Mouse (Mus musculus) heart, embryonic 10.5 days (tissue): ENCODE measurements at regions not wholly inside any gene's neighbourhood (a gene's known extent, or its start where the extent isn't known, plus 50 kb on each side); places are given as distances from the start of the nearest gene placed in this dataset.

Source experiments
- DNase-seq: peaks from one replicate; pipeline ENCODE4 v3.0.0-alpha.2; 2017; ENCODE audit warnings: low spot score
- H3K27ac ChIP-seq: fragments of 300-500 bp; sonication (generic); 2 replicates; pipeline ENCODE4 v1.5.1; 2016; ENCODE audit warnings: mild to moderate bottlenecking
- H3K27me3 ChIP-seq: fragments of 300-500 bp; sonication (generic); 2 replicates; pipeline ENCODE4 v1.6.1; 2016; ENCODE audit warnings: mild to moderate bottlenecking; ENCODE audit not compliant: poor library complexity, insufficient read depth, severe bottlenecking
- H3K36me3 ChIP-seq: fragments of 300-500 bp; sonication (generic); 2 replicates; pipeline ENCODE4 v1.6.1; 2016; ENCODE audit warnings: mild to moderate bottlenecking, moderate library complexity
- H3K4me1 ChIP-seq: fragments of 300-500 bp; sonication (generic); 2 replicates; pipeline ENCODE4 v1.6.1; 2016; ENCODE audit warnings: mild to moderate bottlenecking
- H3K4me3 ChIP-seq: fragments of 300-500 bp; sonication (generic); 2 replicates; pipeline ENCODE4 v1.5.1; 2016; ENCODE audit warnings: mild to moderate bottlenecking, moderate library complexity
- H3K9me3 ChIP-seq: fragments of 300-500 bp; sonication (generic); 2 replicates; pipeline ENCODE4 v1.6.1; 2016; ENCODE audit warnings: mild to moderate bottlenecking, moderate library complexity
- WGBS: fragments of 180-500 bp; shearing (Covaris S2); methylation state at CpG from one replicate; pipeline ENCODE4 v1.1.7; 2016; 5-methylcytosine and 5-hydroxymethylcytosine counted together

DNA sequence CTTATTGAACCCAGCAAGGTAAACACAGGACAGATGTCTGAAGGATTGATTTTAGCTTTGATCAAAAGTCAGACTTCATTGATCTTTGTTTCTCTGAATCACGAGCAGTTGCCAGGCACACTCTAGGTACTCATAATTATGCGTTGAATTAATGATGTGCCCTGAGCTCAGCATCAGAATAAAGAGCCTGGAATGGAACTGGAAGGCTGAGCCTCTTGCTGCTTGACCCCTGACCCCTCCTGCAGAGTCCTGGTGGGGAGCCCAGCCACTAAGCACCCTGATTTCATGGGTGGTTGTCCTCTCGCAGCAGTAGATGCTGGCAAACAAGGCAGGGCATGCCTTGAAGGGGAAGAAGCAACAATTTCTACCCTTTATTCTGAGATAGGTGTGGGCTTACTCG, 64.9 kb upstream of the Noct start:
- DNase-seq, result no peak

DNA sequence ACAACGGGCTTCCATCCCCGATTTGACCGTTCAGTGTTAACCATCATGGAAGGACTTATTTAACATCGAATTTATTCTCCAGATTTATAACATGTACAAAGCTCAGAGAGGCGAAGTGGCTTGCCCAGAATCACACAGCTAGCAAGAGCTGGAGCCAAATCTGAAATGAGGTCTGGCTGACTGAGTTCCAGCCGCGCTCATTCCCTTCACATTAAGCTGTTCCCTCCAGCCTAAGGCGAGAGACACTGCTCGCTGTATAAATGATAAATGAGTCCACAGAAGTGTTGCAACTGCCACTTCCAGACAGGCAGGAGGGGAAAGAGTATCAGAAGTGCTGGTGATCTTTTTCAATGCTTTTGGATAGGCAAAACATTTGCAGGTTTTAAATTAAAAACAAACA, 64.4 kb upstream of the Noct start:
- Histone ChIP-seq H3K4me1 (peaks cover 15% of the 10 kb centered on the region), H3K27me3 (no peaks in the 10 kb centered on the region), H3K4me3 (no peak overlapping the region), H3K9me3 (no peaks in the 10 kb centered on the region), H3K36me3 (no peaks in the 10 kb centered on the region), H3K27ac (no peak overlapping the region)
- no peak for DNase-seq
- 77% methylated on average over 9 of the region's 9 CpGs for WGBS

More for the DNA sequence above, 64.9 kb upstream of the Noct start:
- no peaks in the 10 kb centered on the region for H3K27me3 ChIP-seq
- no peaks in the 10 kb centered on the region for H3K36me3 ChIP-seq
- 62% methylated on average over 4 of the region's 4 CpGs for WGBS
- peaks cover 15% of the 10 kb centered on the region for H3K4me1 ChIP-seq
- no peak overlapping the region for H3K4me3 ChIP-seq
- H3K9me3 ChIP-seq, result no peaks in the 10 kb centered on the region
- no peak overlapping the region for H3K27ac ChIP-seq

DNA sequence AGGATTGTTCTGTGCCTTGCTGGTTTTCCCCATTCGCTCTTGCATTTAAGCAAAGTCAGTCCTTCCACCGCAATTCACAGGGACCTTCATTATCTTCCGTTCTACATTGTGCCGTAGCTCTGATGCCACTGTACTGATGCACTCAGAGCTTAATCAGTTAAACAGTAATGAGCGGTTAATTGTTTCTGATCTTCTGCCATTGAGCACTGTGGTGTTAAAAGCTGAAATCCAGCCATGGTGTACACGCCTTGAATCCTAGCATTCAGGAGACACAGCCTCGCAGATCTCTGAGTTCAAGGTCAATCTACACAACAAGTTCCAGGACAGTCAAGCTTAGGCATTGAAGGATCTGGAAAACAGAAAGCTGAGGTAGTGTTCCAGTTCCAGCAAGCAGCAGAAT, 63.6 kb upstream of the Noct start:
- no peak overlapping the region for H3K27ac ChIP-seq
- no peaks in the 10 kb centered on the region for H3K9me3 ChIP-seq
- H3K27me3 ChIP-seq, result no peaks in the 10 kb centered on the region
- no peak overlapping the region for H3K4me3 ChIP-seq
- 86% methylated on average over 7 of the region's 7 CpGs for WGBS
- H3K4me1 ChIP-seq, result peaks cover 15% of the 10 kb centered on the region
- DNase-seq, result no peak
- no peaks in the 10 kb centered on the region for H3K36me3 ChIP-seq

DNA sequence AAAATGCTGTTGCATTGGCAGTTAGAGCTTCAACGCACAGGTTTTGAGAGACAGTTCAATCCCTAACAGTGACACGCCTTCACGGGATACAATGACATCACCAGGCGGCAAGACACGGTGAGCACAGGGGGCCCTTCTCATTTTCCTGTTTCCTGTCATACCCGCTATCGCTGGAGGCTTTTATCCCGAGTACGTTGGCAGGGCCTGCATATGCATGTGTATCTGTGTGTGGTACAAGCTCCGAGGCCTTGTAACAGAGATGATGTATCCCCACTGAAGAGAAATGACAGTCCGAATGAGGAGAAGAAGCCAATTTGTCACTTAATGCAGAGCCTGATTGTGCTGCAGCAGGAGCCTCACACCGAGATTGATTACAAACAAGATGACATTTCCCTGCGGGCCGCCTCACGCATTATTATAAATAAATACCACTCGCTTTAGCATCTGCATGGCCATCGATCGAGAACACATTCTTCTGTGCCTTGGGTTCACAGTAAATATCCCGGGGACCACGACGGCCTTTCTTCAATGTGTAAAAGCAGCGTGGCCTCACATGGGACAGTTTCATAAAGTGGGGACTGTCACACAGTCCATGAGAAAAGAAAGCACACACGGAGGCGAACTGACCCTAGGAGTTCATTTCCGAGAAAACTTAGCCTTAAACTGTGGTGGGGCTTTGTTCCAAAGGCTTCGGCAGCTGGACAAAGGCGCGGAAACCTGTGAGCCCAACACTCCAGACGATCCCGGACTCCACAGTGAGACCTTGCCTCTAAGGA, 54.9 kb upstream of the Noct start:
- Histone ChIP-seq H3K9me3 (no peaks in the 10 kb centered on the region), H3K27me3 (no peaks in the 10 kb centered on the region), H3K27ac (no peak overlapping the region), H3K4me1 (no peaks in the 10 kb centered on the region), H3K4me3 (no peak overlapping the region), H3K36me3 (no peaks in the 10 kb centered on the region)
- no peak for DNase-seq
- WGBS, result 82% methylated on average over 30 of the region's 30 CpGs

DNA sequence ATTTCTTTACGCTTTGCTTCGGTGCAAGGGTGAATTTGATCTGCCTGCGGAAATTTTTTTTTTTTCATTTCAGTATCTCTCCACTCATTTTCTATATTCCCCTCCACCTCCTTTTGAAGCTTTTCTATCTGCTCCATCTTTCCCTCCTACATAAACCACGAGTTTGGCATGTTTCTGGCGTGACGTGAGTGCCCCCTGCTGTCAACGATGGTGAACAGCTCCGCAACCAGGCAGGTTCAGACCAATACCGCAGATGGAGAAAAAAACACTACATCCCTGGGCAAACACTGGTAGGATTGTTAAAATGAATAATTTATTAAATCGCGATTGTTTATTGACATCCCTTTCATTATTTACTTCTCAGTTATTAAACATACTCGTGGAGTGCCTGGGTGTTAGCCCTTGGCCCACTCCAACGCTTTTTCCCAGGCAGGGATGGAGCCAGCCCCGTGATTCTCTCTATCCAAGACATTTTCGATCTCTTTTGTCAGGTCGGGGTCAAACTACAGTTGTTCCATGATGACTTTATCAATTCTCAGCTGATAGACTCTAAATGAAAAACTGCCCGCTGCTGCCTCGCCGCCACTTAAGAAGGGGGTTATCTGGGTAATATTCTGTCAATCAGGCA, 53.9 kb upstream of the Noct start:
- no peaks in the 10 kb centered on the region for H3K9me3 ChIP-seq
- no peaks in the 10 kb centered on the region for H3K4me1 ChIP-seq
- 26% methylated on average over 19 of the region's 19 CpGs for WGBS
- H3K27me3 ChIP-seq, result no peaks in the 10 kb centered on the region
- H3K4me3 ChIP-seq, result no peak overlapping the region
- no peak for DNase-seq
- H3K36me3 ChIP-seq, result no peaks in the 10 kb centered on the region
- no peak overlapping the region for H3K27ac ChIP-seq
